Mouse (Mus musculus) heart, embryonic 12.5 days (tissue): ENCODE measurements around the gene Heg1. TPM values are rescaled to one million over a fixed set of nuclear protein-coding genes. Genes with fewer than 3 reads are reported as not detected.

Source experiments
- ATAC-seq: fragments of 200-750 bp; cut with Nextera tagmentation; 2 replicates; pipeline ENCODE4 v1.8.0; 2017; ENCODE audit warnings: moderate TSS enrichment, moderate library complexity; ENCODE audit not compliant: insufficient number of reproducible peaks, low FRiP score
- H3K27ac ChIP-seq: fragments of 300-500 bp; sonication (generic); 2 replicates; pipeline ENCODE4 v1.5.1; 2016; ENCODE audit warnings: mild to moderate bottlenecking, moderate library complexity; ENCODE audit not compliant: poor library complexity, severe bottlenecking
- H3K27me3 ChIP-seq: fragments of 300-500 bp; sonication (generic); replicated peaks from 2 replicates; pipeline ENCODE4 v1.6.1; 2016; ENCODE audit warnings: mild to moderate bottlenecking, moderate library complexity
- H3K36me3 ChIP-seq: fragments of 300-500 bp; sonication (generic); 2 replicates; pipeline ENCODE4 v1.6.1; 2016; ENCODE audit warnings: mild to moderate bottlenecking, moderate library complexity
- H3K4me1 ChIP-seq: fragments of 300-500 bp; sonication (generic); replicated peaks from 2 replicates; pipeline ENCODE4 v1.6.1; 2016; ENCODE audit warnings: mild to moderate bottlenecking
- H3K4me2 ChIP-seq: fragments of 300-500 bp; sonication (generic); 2 replicates; pipeline ENCODE4 v1.6.1; 2016; ENCODE audit warnings: mild to moderate bottlenecking, moderate library complexity
- H3K4me3 ChIP-seq: fragments of 300-500 bp; sonication (generic); 2 replicates; pipeline ENCODE4 v1.5.1; 2016; ENCODE audit warnings: mild to moderate bottlenecking
- H3K9ac ChIP-seq: fragments of 300-500 bp; sonication (generic); 2 replicates; pipeline ENCODE4 v1.6.1; 2016; ENCODE audit warnings: mild to moderate bottlenecking, moderate library complexity
- H3K9me3 ChIP-seq: fragments of 300-500 bp; sonication (generic); replicated peaks from 2 replicates; pipeline ENCODE4 v1.6.1; 2016; ENCODE audit warnings: mild to moderate bottlenecking, moderate library complexity
- WGBS: fragments of 180-500 bp; shearing (Covaris S2); methylation state at CpG from one replicate; pipeline ENCODE4 v1.1.7; 2016; 5-methylcytosine and 5-hydroxymethylcytosine counted together
- polyA plus RNA-seq: library from polyadenylated mRNA; unstranded; fragments of >200 nt; fragmentation: Nextera tagmentation; extraction: Ambion mirVana; gene quantifications from 2 replicates; pipeline ENCODE4 v1.2.1, GENCODE M21; 2016

The Heg1 gene
- polyA plus RNA-seq, 1 experiment from 2014 or later, result 48.3 TPM

GRCm38 (mm10) chr16:33793846-33794791, 109.9 kb downstream of the Heg1 start, which contains the start of gene Muc13:
TSS of gene Muc13 (plus strand) at chr16:33794037.
- Histone ChIP-seq H3K4me3 (no peak within 1 kb of the TSS), H3K27ac (no peak within 1 kb of the TSS), H3K4me2 (no peak within 1 kb of the TSS), H3K27me3 (no peaks in the 10 kb centered on the region), H3K9ac (no peak within 1 kb of the TSS), H3K36me3 (no peaks in the 10 kb centered on the region), H3K9me3 (no peaks in the 10 kb centered on the region), H3K4me1 (no peaks in the 10 kb centered on the region)
- whole genome bisulfite sequencing, result 72% methylated on average over 10 of the region's 10 CpGs
- no peak for ATAC-seq

- 70% methylated on average over 4 of the region's 4 CpGs for WGBS
- H3K27me3 ChIP-seq, result no peaks in the 10 kb centered on the region
- no peak for ATAC-seq
- no peak overlapping the region for H3K9ac ChIP-seq
- H3K9me3 ChIP-seq, result no peaks in the 10 kb centered on the region
- H3K4me2 ChIP-seq, result no peak overlapping the region
- no peak overlapping the region for H3K4me3 ChIP-seq
- H3K27ac ChIP-seq, result no peak overlapping the region
- H3K4me1 ChIP-seq, result no peaks in the 10 kb centered on the region
- H3K36me3 ChIP-seq, result no peaks in the 10 kb centered on the region
Observed at GRCm38 (mm10) chr16:33795106-33795505, 110.9 kb downstream of the Heg1 start.

GRCm38 (mm10) chr16:33795887-33796286, 111.7 kb downstream of the Heg1 start:
- Histone ChIP-seq H3K9ac (no peak overlapping the region), H3K9me3 (no peaks in the 10 kb centered on the region), H3K4me2 (no peak overlapping the region), H3K27me3 (no peaks in the 10 kb centered on the region), H3K4me1 (no peaks in the 10 kb centered on the region), H3K36me3 (no peaks in the 10 kb centered on the region), H3K4me3 (no peak overlapping the region), H3K27ac (no peak overlapping the region)
- 85% methylated on average over 6 of the region's 6 CpGs for WGBS
- ATAC-seq, result no peak

- WGBS, result 70% methylated on average over 3 of the region's 3 CpGs
- no peaks in the 10 kb centered on the region for H3K27me3 ChIP-seq
- H3K27ac ChIP-seq, result no peak overlapping the region
- no peak overlapping the region for H3K9ac ChIP-seq
- H3K9me3 ChIP-seq, result no peaks in the 10 kb centered on the region
- H3K4me1 ChIP-seq, result no peaks in the 10 kb centered on the region
- no peaks in the 10 kb centered on the region for H3K36me3 ChIP-seq
- no peak overlapping the region for H3K4me2 ChIP-seq
- ATAC-seq, result no peak
- H3K4me3 ChIP-seq, result no peak overlapping the region
Observed at GRCm38 (mm10) chr16:33796756-33797155, 112.6 kb downstream of the Heg1 start.

GRCm38 (mm10) chr16:33797860-33798259, 113.7 kb downstream of the Heg1 start:
- H3K4me1 ChIP-seq, result no peaks in the 10 kb centered on the region
- H3K27ac ChIP-seq, result no peak overlapping the region
- no peaks in the 10 kb centered on the region for H3K36me3 ChIP-seq
- WGBS, result 43% methylated on average over 5 of the region's 5 CpGs
- no peaks in the 10 kb centered on the region for H3K27me3 ChIP-seq
- no peak overlapping the region for H3K9ac ChIP-seq
- H3K9me3 ChIP-seq, result no peaks in the 10 kb centered on the region
- ATAC-seq, result no peak
- H3K4me3 ChIP-seq, result no peak overlapping the region
- no peak overlapping the region for H3K4me2 ChIP-seq

- no peak overlapping the region for H3K9ac ChIP-seq
- H3K27me3 ChIP-seq, result no peaks in the 10 kb centered on the region
- no peaks in the 10 kb centered on the region for H3K36me3 ChIP-seq
- ATAC-seq, result no peak
- H3K4me3 ChIP-seq, result no peak overlapping the region
- H3K27ac ChIP-seq, result no peak overlapping the region
- H3K4me1 ChIP-seq, result no peaks in the 10 kb centered on the region
- 66% methylated on average over 3 of the region's 3 CpGs for WGBS
- peaks cover 8% of the 10 kb centered on the region; the same call in 1 of the 2 replicates for H3K9me3 ChIP-seq
- no peak overlapping the region for H3K4me2 ChIP-seq
Observed at GRCm38 (mm10) chr16:33810002-33810401, 125.8 kb downstream of the Heg1 start.

- no peak for ATAC-seq
- Histone ChIP-seq H3K9ac (no peak overlapping the region), H3K36me3 (no peaks in the 10 kb centered on the region), H3K27ac (no peak overlapping the region), H3K27me3 (peaks cover 6% of the 10 kb centered on the region), H3K4me3 (no peak overlapping the region), H3K4me1 (no peaks in the 10 kb centered on the region), H3K4me2 (no peak overlapping the region), H3K9me3 (no peaks in the 10 kb centered on the region)
- WGBS, result 72% methylated on average over 7 of the region's 7 CpGs
Observed at GRCm38 (mm10) chr16:33818413-33819165, 134.4 kb downstream of the Heg1 start.

- Histone ChIP-seq H3K27ac (no peak overlapping the region), H3K9ac (no peak overlapping the region), H3K4me2 (no peak overlapping the region), H3K27me3 (peaks cover 6% of the 10 kb centered on the region), H3K4me1 (no peaks in the 10 kb centered on the region), H3K4me3 (no peak overlapping the region), H3K9me3 (no peaks in the 10 kb centered on the region), H3K36me3 (no peaks in the 10 kb centered on the region)
- no peak for ATAC-seq
- 17% methylated on average over 17 of the region's 17 CpGs for WGBS
Observed at GRCm38 (mm10) chr16:33820269-33821178, 136.4 kb downstream of the Heg1 start.
